Mouse (Mus musculus): ENCODE results near the gene Dnajb5.
A peak's percentile ranks its signal among the peaks of the same experiment; 100 is the strongest.

Gene Dnajb5

GRCm38 (mm10) chr4:42944185-42944584 lies 5.4 kb upstream of the Dnajb5 start:
- DNase-seq (ENCODE audit: low spot score): no peak

GRCm38 (mm10) chr4:42945043-42945442 lies 4.6 kb upstream of the Dnajb5 start:
- DNase-seq (ENCODE audit: low spot score): peak; percentile 47

- DNase-seq (ENCODE audit: low spot score): no peak
Observed at GRCm38 (mm10) chr4:42945445-42945844, 4.2 kb upstream of the Dnajb5 start.

DNA sequence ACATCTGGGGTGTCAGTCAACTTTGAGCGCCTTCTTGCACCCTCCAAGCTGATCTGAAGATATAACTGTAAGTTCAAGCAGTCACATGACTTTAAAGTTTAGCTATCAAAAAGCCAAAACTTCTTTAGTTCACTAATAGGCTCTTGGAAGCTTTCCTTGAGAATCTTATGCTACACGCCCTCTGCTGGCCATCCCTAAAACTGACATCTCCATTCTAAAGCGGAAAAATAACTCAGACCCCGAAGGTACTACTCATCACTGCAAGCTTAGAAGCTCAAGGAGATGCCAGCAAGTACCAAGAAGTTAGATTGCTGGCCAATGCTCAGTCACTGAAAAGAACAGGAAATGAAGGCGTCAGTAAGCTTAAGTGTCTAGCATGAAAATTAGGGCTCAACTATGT lies 3.7 kb upstream of the Dnajb5 start:
- DNase-seq (ENCODE audit: low spot score): no peak

DNA sequence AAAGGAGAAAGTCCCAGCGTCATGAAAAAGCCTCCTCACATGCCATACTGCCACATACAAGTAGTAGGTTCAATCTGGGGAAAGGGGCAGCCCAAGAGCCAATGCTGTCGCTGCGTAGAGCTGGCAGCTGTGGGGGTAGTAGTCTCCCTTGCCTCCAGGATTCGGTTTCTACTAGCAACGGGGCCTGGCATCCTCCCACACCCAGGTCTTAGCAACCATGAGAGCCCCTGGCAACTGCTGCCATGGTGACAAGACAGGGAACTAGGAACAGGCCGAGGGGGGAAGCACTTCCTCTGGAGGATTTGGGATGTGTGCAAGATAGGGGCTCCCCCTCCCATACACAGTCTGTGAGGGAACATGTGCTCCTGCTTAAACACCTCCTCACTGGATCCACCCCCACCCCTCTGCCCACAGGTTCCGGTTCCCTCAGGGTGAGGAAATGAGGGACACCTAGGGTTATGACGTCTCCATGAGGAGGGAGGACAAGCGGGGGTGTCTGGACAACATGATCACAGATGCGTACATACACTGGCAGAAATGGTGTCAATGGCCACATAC lies 2.8 kb upstream of the Dnajb5 start:
- DNase-seq (ENCODE audit: low spot score): no peak

DNA sequence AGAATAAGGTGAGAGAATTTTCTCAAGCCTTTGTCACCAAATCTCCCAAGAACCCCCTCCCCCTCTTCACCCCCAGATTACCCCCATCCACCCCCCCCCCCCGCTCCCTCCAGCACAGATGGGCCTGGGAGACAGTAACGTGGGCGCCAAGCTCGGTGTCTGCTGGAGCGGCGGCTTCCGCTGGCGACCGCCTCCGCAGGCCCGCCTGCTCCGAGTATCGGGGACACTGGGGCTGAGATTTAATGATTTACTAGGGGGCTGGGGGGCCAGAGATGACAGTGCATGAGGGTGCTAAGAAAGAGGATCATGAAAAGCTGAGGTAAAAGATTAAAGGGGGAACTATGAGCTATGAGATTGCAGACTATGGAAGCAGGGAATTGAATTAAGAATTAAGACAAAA lies 1.1 kb upstream of the Dnajb5 start:
- DNase-seq (ENCODE audit: low spot score): no peak

- DNase-seq (ENCODE audit: low spot score): no peak
Observed at GRCm38 (mm10) chr4:42949051-42949675, 451 bp upstream of the Dnajb5 start.

DNA sequence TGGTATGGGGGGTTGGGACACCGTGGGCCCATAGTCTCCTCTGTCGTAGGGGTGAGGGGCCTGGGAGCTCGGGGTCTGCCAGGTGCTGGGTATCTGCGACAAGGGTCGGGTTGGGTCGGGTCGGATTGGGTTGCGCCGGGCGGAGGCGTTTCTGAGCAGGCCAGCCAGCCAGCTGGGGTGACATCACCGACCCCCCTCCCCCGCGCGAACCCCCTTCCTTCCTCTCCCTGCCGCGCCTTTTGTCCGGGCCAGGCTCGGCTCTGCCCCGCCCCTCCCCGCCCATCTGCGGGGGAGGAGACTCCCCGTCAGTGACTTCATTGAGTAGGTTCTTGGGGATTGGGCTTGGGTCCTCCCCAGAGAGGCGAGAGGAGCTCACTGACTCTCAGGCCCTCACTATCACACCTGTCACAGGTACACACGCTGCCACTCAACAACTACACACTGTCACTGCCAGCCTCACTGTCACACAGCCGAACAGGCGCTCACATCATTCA lies 498 bp downstream of the Dnajb5 start:
- DNase-seq (ENCODE audit: low spot score): peak; percentile 80

- DNase-seq (ENCODE audit: low spot score): no peak
Observed at GRCm38 (mm10) chr4:42951206-42952195, 1.9 kb downstream of the Dnajb5 start.

DNA sequence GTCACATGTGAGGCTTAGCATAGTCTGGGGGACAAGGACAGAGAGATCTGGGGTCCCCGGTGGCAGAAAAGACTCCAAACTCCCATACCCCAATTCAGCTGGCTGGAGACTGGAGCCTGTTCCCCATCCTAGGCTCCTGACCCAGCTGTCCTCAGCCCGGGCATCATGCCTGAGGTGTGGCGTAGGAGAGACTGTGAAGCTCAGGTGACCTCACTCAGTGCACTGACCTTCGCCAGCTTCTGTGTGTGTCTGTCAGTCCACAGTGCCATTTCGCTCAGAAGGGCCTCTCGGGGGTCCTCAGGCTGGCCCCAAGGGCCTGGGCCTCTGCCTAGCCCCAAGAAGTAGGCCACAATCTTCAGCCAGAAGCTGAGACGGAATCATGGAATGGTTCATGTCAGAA lies 2.9 kb downstream of the Dnajb5 start:
- no peak for DNase-seq (ENCODE audit: low spot score)

DNA sequence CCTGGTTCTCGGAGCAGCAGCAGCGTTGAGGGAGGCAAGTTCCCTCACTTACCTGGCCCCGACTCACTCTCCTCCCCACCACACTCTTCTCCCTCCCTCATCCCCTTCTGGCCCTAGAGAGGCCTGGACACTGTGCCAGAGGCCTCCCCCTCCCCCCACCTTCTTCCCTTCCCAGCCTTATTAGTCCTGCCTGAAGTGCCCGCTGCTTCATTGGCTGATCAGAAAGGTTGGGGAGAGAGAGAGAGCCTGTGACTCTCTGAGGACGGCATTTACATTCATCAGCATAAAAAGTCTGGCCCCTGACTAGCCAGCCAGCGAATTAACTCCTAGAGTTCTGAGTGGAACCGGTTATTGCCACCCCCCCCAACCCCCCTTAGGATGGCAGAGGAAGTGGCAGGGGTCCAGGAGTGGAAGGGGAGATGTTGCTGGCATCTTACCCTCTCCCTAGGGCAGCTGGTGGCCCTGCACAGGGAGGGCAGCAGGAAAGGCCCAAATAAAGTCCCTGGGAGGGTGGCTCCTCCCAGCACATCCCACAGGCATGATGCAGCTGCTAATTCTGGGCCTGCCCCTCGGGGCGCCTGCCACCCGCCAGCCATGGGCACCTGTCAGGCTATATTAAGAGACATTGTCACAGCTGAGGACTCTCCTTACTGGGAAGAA lies 4.0 kb downstream of the Dnajb5 start:
- DNase-seq (ENCODE audit: low spot score): no peak

DNA sequence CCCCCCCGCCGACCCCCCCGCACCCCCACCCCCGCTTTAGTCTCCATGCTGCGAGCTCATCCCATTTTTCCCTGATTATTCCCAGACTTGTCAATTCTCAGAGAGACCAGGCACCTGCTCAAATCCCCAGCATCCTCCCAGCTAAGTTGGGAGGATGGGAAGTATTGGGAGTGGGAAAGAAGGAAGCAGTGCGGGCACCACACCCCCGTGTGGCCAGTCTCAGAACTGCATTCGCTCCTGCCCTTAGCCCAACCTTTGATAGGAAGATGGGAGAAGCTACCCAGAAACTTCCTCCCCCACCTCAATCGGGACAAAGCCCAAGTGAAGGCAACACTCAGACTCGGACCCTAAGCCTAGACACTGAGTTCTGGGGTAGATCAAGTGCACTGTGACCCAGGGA lies 4.7 kb downstream of the Dnajb5 start:
- no peak for DNase-seq (ENCODE audit: low spot score)

- no peak for DNase-seq (ENCODE audit: low spot score)
Observed at GRCm38 (mm10) chr4:42955200-42955599, 5.6 kb downstream of the Dnajb5 start.

DNA sequence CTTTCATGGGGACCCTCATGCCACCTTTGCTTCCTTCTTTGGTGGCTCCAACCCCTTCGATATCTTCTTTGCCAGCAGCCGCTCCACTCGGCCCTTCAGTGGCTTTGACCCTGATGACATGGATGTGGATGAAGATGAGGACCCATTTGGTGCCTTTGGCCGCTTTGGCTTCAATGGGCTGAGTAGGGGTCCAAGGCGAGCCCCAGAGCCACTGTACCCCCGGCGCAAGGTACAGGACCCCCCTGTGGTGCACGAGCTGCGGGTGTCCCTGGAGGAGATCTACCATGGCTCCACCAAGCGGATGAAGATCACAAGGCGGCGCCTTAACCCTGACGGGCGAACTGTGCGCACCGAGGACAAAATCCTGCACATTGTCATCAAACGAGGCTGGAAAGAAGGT lies 7.0 kb downstream of the Dnajb5 start:
- DNase-seq (ENCODE audit: low spot score): no peak

DNA sequence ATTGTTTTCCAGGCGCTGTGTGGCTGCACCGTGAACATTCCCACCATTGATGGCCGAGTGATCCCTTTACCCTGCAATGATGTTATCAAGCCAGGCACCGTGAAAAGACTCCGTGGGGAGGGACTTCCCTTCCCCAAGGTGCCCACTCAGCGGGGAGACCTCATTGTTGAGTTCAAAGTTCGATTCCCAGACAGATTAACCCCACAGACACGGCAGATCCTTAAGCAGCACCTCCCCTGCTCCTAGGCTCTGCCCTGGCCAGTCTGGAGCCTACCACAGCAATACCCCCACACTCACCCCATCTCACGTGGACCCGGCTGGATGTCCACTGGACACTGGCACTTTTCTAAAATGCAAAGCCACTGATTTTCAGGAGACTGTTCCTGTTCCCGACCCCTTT lies 7.7 kb downstream of the Dnajb5 start:
- DNase-seq (ENCODE audit: low spot score): no peak

- no peak for DNase-seq (ENCODE audit: low spot score)
Observed at GRCm38 (mm10) chr4:42957979-42958378, 8.4 kb downstream of the Dnajb5 start.

DNA sequence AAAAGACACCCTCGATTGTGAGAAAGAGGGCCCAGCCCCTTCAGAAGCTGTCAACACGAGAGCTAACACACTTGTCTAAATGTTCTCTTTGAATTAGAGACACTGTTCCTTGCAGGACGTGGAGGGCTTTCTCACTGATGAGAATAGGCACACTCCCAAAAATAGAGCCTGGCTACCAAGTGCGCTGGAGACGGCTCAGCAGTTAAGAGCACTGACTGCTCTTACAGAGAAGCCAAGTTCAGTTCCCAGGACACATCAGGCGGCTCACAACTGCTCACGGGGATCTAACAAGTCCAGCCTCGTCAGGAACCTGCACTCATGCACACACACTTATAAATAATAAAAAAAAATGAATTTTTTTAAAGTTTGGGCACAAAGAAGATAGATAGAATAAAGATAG lies 9.3 kb downstream of the Dnajb5 start:
- no peak for DNase-seq (ENCODE audit: low spot score)

GRCm38 (mm10) chr4:42959382-42959781 lies 9.8 kb downstream of the Dnajb5 start:
- no peak for DNase-seq (ENCODE audit: low spot score)

- no peak for DNase-seq (ENCODE audit: low spot score)
Observed at GRCm38 (mm10) chr4:42961592-42961991, 12.0 kb downstream of the Dnajb5 start.

- no peak for DNase-seq (ENCODE audit: low spot score)
Observed at GRCm38 (mm10) chr4:42963480-42963879, 13.9 kb downstream of the Dnajb5 start.

- DNase-seq (ENCODE audit: low spot score): peak; percentile 32
Observed at GRCm38 (mm10) chr4:42965039-42965719, 15.6 kb downstream of the Dnajb5 start.

DNA sequence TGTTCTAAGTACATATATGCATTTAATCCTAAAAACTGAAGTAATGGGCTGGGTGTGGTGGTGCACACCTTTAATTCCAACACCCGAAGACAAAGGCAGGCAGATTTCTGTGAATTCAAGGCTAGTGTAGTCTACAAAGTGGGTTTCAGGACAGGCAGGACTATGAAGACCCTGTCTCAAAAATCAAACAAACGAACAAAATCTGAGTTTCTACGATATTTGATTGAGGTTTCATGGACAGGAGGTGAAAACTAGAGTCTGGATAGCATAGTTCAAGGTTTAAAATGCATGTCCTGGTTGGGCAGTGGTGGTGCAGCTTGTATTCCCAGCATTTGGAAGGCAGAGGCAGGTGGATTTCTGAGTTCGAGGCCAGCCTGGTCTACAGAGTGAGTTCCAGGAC lies 19.7 kb downstream of the Dnajb5 start, which contains the start of gene 1700022I11Rik:
1700022I11Rik (plus strand) TSS at position 301 of the 400 bp plus-strand sequence.
- DNase-seq (ENCODE audit: low spot score): no peak
